Mouse (Mus musculus) c-Kit-negative CD71-positive TER-119-positive erythroid progenitor cells, embryonic 14.5 days (primary cell): ENCODE results near the gene Ctu1.
"Not testable (repeated sequence)": the region's sequence is repeated elsewhere in the genome, so short reads cannot be mapped to it uniquely, and the experiment has no call there.

Source experiments
- DNase-seq: peaks from one replicate; pipeline ENCODE4 v3.0.0-alpha.2; 2013; ENCODE audit warnings: low read depth, low spot score

Gene Ctu1

DNA sequence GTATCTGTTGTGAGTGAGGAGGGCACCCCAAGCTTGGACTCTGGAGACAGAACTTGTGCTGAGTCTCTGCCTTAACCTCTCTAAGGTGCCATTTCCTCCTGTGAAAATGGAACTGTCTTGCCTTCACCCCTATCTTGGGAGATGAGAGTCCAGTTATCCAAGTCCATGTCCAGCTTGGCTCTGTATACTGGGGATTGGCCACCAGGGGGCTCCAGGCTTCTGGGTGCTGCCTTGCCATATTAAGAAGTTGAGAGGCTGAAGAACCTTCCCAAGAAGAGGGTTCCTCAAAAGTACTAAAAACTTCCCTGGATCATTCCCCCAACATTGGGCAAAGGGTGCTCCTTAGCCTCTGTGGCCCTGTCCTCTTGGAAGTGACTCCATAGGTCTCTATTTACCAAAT is 6.7 kb downstream of the Ctu1 start:
- DNase-seq, result no peak

DNA sequence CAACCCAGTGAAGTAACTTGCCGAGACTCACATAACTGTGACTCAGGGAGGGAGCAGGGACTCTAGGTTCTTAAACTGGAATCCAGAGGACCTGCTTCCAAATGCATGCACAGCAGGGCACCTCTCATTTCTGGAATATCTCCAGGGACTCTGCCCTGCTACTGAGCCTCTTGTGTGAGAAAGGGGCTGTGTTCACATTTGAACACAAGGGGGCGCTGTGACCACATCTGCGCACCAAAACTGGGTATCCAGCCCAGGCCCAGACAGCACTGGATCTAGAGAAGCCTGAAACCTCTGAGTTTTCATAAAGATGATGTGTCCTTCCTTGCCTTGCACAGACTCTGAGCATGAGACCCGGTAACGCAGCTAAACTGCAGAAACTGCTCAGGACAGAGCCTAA is 9.1 kb downstream of the Ctu1 start:
- peak; percentile 15 for DNase-seq

DNA sequence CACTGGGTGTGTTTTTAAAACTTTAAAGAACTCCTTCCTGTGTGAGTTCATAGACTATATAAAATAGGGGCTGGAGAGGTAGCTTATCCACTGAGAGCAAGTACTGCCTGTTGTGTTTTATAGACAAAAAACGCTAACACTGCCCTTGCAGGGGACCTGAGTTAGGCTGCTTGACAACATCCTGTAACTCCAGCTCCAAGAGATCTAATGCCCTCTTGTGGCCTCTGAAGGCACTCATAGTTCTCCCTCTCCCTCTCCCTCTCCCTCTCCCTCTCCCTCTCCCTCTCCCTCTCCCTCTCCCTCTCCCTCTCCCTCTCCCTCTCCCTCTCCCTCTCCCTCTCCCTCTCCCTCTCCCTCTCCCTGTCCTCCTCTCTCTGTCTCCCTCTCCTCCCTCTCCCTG is 10.7 kb downstream of the Ctu1 start:
- DNase-seq, result not testable (repeated sequence)

DNA sequence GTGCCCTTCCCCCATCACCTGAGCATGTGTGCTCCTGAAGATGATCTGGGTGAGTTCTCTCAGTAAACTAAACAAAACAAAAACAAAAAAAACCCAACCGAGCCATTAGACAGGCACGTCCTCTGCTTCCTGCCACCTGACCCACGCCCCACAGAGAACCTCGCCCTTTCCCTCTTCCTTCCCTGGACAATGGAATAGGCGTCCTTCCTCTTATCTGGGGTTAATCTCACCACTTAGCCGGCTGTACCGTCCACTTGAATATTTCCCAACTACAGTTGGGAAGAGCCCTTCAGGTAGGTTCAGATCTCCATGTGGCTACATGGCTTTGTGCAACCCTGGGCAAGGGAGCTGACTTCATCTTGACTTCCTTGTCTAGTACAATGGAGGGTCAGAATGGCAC is 13.3 kb downstream of the Ctu1 start:
- no peak for DNase-seq

DNA sequence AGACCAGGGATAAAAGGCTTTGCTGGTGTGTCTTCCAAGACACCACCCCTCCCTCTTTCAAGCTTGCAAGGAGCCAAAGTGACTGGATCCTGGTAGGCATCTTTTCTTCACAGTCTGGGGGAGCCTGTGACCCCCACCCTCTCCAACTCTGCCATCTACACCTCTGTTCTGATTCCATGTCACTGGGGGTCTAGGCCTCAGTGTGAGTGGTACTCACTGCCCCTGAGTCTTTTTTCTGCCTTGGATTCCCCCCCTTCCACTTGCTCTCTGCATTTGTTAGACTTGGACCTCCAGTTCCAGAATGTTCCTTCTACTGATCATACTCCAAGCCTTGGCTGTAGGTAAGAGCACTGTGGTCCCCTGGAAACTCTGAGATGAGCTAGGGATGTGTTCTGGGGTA is 18.3 kb downstream of the Ctu1 start, which contains the start of gene Klk14:
Gene Klk14, plus strand, starts transcription at position 301 of the 400 bp plus-strand sequence.
- DNase-seq, result no peak

DNA sequence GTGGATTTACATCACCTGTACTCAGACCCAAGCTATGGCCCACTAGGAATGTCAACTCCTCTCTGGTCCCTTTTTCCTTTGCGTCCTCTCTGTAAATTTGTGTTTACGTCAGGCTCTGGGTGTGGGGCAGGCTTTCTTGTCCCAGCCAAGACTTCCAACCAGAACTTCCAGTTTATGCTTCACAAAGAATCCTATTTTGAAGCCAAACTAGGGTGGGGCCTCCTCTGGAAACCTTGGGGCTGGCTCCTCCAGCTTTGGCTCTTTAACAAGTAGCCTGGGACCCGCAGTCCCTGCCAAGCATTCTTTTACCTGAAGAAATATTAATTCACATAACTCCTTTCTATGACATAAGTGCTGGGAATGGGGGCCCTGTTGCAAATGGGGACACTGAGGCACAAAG is 38.2 kb downstream of the Ctu1 start:
- DNase-seq, result no peak

DNA sequence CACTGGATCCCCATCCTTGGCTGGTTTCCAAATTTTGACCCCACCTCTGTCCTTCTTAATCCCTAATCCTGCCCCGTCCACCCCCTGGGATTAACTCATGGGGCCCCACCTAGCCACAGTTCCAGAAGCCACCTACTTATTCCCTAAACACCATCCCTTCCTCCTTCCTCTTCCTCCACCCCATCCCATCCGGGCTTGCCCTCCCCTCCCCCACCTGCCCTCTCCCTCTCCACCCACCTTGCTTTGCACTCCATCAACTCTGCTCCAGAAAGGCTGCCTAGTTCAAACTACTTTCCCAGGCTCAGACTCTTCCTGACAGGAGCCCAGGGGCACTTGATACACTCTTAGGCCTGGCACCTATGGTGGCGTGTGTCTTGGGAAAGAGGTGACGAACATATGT is 40.5 kb downstream of the Ctu1 start, which contains the start of gene Klk13:
Gene Klk13, plus strand, starts transcription at position 301 of the 400 bp plus-strand sequence.
- DNase-seq, result no peak

DNA sequence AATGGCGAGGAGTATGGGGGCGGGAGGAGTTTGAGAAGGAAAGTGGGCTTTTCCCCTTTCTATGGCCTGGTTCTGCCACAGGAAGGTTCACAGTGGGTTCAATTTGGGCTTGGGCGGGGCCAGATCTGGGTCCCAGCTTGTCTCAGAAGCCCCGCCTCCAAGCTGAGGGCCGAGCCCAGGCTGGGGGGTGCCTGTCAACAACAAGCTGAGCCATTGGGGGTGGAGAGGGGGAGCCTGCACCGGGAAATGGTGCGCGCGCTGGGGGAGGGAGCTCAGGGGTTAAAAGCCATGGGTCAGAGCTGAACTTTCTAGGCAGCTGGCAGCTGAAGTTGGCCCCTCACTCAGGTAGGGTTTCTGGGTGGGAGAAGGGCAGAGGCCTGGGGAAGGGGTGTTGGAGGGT is 41.1 kb downstream of the Ctu1 start:
- no peak for DNase-seq

DNA sequence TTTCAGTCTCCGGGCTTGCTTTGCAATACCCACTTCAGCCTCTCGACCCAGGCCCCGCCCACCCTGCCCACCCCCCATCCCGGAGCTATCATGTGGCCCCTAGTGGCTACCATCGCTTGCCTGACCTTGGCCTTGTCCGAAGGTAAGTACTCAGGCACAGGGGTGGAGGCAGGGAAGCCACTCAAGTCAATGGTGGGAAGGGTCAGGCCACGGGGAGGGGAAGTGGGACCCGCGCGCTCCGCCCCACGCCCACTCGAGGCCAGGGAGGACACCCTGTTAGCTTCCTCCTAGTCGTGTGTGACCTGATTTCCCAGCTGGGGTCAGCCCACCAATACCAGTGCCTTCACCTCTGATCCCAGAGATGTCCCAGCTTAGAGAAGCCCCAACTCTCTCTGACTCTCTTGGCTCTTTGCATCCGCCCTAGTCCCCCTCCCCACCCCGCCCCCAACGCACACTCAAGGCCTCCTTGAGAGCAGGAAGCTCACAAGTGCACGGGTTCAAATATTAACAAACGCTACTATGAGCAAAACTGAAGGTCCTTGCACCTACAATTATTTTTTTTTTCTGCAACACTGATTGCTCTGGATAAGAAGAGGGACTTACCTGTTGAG is 42.0 kb downstream of the Ctu1 start:
- DNase-seq, result no peak
